Mouse (Mus musculus) MEL (cell line): ENCODE data around the gene Unc13d.

Experiments
- BHLHE40 ChIP-seq: IDR thresholded peaks from 2 replicates; pipeline ENCODE4 v1.6.1; 2012; ENCODE audit warnings: low read depth, mild to moderate bottlenecking, inconsistent platforms, low read length, improper control_type of control experiment, borderline replicate concordance
- CTCF ChIP-seq, 3 experiments: IDR thresholded peaks in 2 of 3; conservative IDR thresholded peaks in 1 of 3; 2 replicates each; pipeline ENCODE4 v1.5.1; 2011 to 2012; ENCODE audit warnings: low read length in 3 of 3, low read depth in 2 of 3, mild to moderate bottlenecking in 2 of 3, improper control_type of control experiment in 1 of 3, inconsistent platforms in 1 of 3, mixed read lengths in 1 of 3, moderate library complexity in 1 of 3; ENCODE audit not compliant: control insufficient read depth in 1 of 3, insufficient read depth in 1 of 3, poor library complexity in 1 of 3, severe bottlenecking in 1 of 3
- ETS1 ChIP-seq: IDR thresholded peaks from 2 replicates; pipeline ENCODE4 v1.6.1; 2012; ENCODE audit warnings: low read depth, mild to moderate bottlenecking, inconsistent platforms, low read length, improper control_type of control experiment, moderate library complexity
- HCFC1 ChIP-seq: IDR thresholded peaks from 2 replicates; pipeline ENCODE4 v1.6.1; 2012; ENCODE audit warnings: low read depth, mild to moderate bottlenecking, inconsistent platforms, low read length, improper control_type of control experiment, moderate library complexity
- MAX ChIP-seq: IDR thresholded peaks from 2 replicates; pipeline ENCODE4 v1.6.1; 2011; ENCODE audit warnings: low read length, improper control_type of control experiment
- MYC ChIP-seq: IDR thresholded peaks from 2 replicates; pipeline ENCODE4 v1.6.1; 2011; ENCODE audit warnings: low read depth, mild to moderate bottlenecking, low read length, improper control_type of control experiment, moderate library complexity
- NRF1 ChIP-seq: IDR thresholded peaks from 2 replicates; pipeline ENCODE4 v1.6.1; 2014; ENCODE audit warnings: low read depth, mild to moderate bottlenecking, inconsistent platforms, low read length, improper control_type of control experiment, moderate library complexity; ENCODE audit not compliant: poor library complexity, insufficient read depth, severe bottlenecking
- POLR2A ChIP-seq, 2 experiments: IDR thresholded peaks; 2 replicates each; pipeline ENCODE4 v1.6.1; 2011 to 2012; ENCODE audit warnings: low read length in 2 of 2, mild to moderate bottlenecking in 2 of 2, control low read depth in 1 of 2, improper control_type of control experiment in 1 of 2, low read depth in 1 of 2, moderate library complexity in 1 of 2; ENCODE audit not compliant: control insufficient read depth in 1 of 2, insufficient read depth in 1 of 2, poor library complexity in 1 of 2
- POLR2AphosphoS5 ChIP-seq: IDR thresholded peaks from 2 replicates; pipeline ENCODE4 v1.6.1; 2012; ENCODE audit warnings: low read depth, borderline replicate concordance, mild to moderate bottlenecking, inconsistent platforms, low read length, moderate library complexity, mixed read lengths
- TBP ChIP-seq: IDR thresholded peaks from 2 replicates; pipeline ENCODE4 v1.8.0; 2011; ENCODE audit warnings: low read depth, low read length, improper control_type of control experiment
- USF1 ChIP-seq: IDR thresholded peaks from 2 replicates; pipeline ENCODE4 v1.6.1; 2014; ENCODE audit warnings: low read depth, mild to moderate bottlenecking, inconsistent platforms, low read length, improper control_type of control experiment, moderate library complexity
- USF2 ChIP-seq, 2 experiments: IDR thresholded peaks; 2 replicates each; pipeline ENCODE4 v1.6.1; 2011 to 2012; ENCODE audit warnings: improper control_type of control experiment in 2 of 2, low read length in 2 of 2, borderline replicate concordance in 1 of 2, inconsistent platforms in 1 of 2, low read depth in 1 of 2, mild to moderate bottlenecking in 1 of 2; ENCODE audit not compliant: insufficient read depth in 1 of 2
- ZMIZ1 ChIP-seq: IDR thresholded peaks from 2 replicates; pipeline ENCODE4 v1.6.1; 2012; ENCODE audit warnings: low read depth, mild to moderate bottlenecking, inconsistent platforms, low read length, improper control_type of control experiment, moderate library complexity
- ZNF384 ChIP-seq: IDR thresholded peaks from 2 replicates; pipeline ENCODE4 v1.6.1; 2012; ENCODE audit warnings: low read depth, mild to moderate bottlenecking, inconsistent platforms, low read length, improper control_type of control experiment

- no peak for TF ChIP-seq CTCF (IDR thresholded peaks at IDR 0.05 in 2 of 3, conservative IDR thresholded peaks at IDR 0.05 in 1 of 3; ENCODE audit: control insufficient read depth in 1 of 3, insufficient read depth in 1 of 3, low read depth in 2 of 3, low read length in 3 of 3, poor library complexity in 1 of 3, severe bottlenecking in 1 of 3)
- TF ChIP-seq ZNF384 = no peak
- TF ChIP-seq BHLHE40 = no peak
- no peak for TF ChIP-seq ZMIZ1
- no peak for TF ChIP-seq ETS1
- TF ChIP-seq MAX = no peak
- no peak for TF ChIP-seq POLR2AphosphoS5
- TF ChIP-seq POLR2A (IDR thresholded peaks at IDR 0.05; ENCODE audit: control insufficient read depth in 1 of 2, insufficient read depth in 1 of 2, low read depth in 1 of 2, low read length in 2 of 2, poor library complexity in 1 of 2) = no peak
- no peak for TF ChIP-seq TBP
- TF ChIP-seq USF1 = no peak
- TF ChIP-seq HCFC1 = no peak
- no peak for TF ChIP-seq USF2 (IDR thresholded peaks at IDR 0.05; ENCODE audit: borderline replicate concordance in 1 of 2, insufficient read depth in 1 of 2, low read depth in 1 of 2, low read length in 2 of 2)
- TF ChIP-seq NRF1 = no peak
- TF ChIP-seq MYC = no peak
Measured at GRCm38 (mm10) chr11:116055873-116056272, 21.9 kb downstream of the Unc13d start.
